Mouse (Mus musculus) heart, adult 2 months (tissue): ENCODE measurements at regions not wholly inside any gene's neighbourhood (a gene's known extent, or its start where the extent isn't known, plus 50 kb on each side); places are given as distances from the start of the nearest gene placed in this dataset.

Experiments used
- DNase-seq, 2 experiments: peaks; one replicate each; pipeline ENCODE4 v3.0.0; 2021
- H3K27ac ChIP-seq: fragments of 200-600 bp; 2 replicates; pipeline ENCODE4 v1.8.1; 2022
- H3K27me3 ChIP-seq: fragments of 200-500 bp; 2 replicates; pipeline ENCODE4 v1.6.1; 2012; ENCODE audit warnings: mild to moderate bottlenecking, low read length, inconsistent platforms, mixed read lengths; ENCODE audit not compliant: control insufficient read depth, insufficient read depth
- H3K36me3 ChIP-seq: fragments of 200-500 bp; 2 replicates; pipeline ENCODE4 v1.6.1; 2012; ENCODE audit warnings: low read length, inconsistent platforms; ENCODE audit not compliant: control insufficient read depth, insufficient read depth
- H3K4me1 ChIP-seq: fragments of 200-500 bp; 2 replicates; pipeline ENCODE4 v1.6.1; 2011; ENCODE audit warnings: low read length; ENCODE audit not compliant: control insufficient read depth, insufficient read depth
- H3K4me3 ChIP-seq: fragments of 200-600 bp; 2 replicates; pipeline ENCODE4 v1.8.1; 2022
- H3K79me2 ChIP-seq: fragments of 200-500 bp; replicated peaks from 2 replicates; pipeline ENCODE4 v1.6.1; 2012; ENCODE audit warnings: mild to moderate bottlenecking, inconsistent platforms, low read length, moderate library complexity, mixed read lengths; ENCODE audit not compliant: control insufficient read depth, insufficient read depth
- H3K9ac ChIP-seq: fragments of 200-500 bp; 2 replicates; pipeline ENCODE4 v1.6.1; 2012; ENCODE audit warnings: low read depth, mild to moderate bottlenecking, control low read depth, inconsistent platforms, low read length, mixed read lengths
- CTCF ChIP-seq: fragments of 200-600 bp; IDR thresholded peaks from 2 replicates; pipeline ENCODE4 v1.8.1; 2022; ENCODE audit warnings: antibody characterized with exemption, mild to moderate bottlenecking, moderate library complexity
- EP300 ChIP-seq: fragments of 200-500 bp; IDR thresholded peaks from 2 replicates; pipeline ENCODE4 v1.6.1; 2011; ENCODE audit warnings: low read depth, low read length, control low read depth; ENCODE audit not compliant: insufficient read depth
- POLR2A ChIP-seq: fragments of 200-500 bp; IDR thresholded peaks from 2 replicates; pipeline ENCODE4 v1.6.1; 2011; ENCODE audit warnings: mild to moderate bottlenecking, low read depth, low read length, control low read depth; ENCODE audit not compliant: insufficient read depth
- WGBS: fragments of 180-500 bp; shearing (Covaris S2); methylation state at CpG from one replicate; pipeline ENCODE4 v1.1.7; 2018; 5-methylcytosine and 5-hydroxymethylcytosine counted together
- intact Hi-C: fragments of 180-260 bp; cut with DNase I; formaldehyde crosslinking; loops from one replicate; pipeline ENCODE4 v1.15.1; 2025

- no peak for DNase-seq
- H3K4me3 ChIP-seq: no peak overlapping the region
- H3K79me2 ChIP-seq: no peaks in the 10 kb centered on the region
- H3K9ac ChIP-seq: no peak overlapping the region
- WGBS: 82% methylated on average over 13 of the region's 13 CpGs
- no peak for TF ChIP-seq POLR2A
- no peak for TF ChIP-seq EP300
- TF ChIP-seq CTCF: no peak
- no peaks in the 10 kb centered on the region for H3K36me3 ChIP-seq
- no peaks in the 10 kb centered on the region for H3K27me3 ChIP-seq
- no peak overlapping the region; the same call in 1 of the 2 replicates for H3K27ac ChIP-seq
- intact Hi-C loops: loop anchor here (5.0 to 10.0 kb wide), 2 partner anchors 547 to 639 kb away; no protein-coding TSS in a partner anchor
- H3K4me1 ChIP-seq: no peaks in the 10 kb centered on the region; the same call in 1 of the 2 replicates
Observed at GRCm38 (mm10) chr5:146678049-146678774, 93.2 kb upstream of the Gpr12 start.

GRCm38 (mm10) chr5:146677151-146677515 lies 92.1 kb upstream of the Gpr12 start:
- Histone ChIP-seq H3K4me1 (no peaks in the 10 kb centered on the region; the same call in 1 of the 2 replicates), H3K79me2 (no peaks in the 10 kb centered on the region), H3K27me3 (no peaks in the 10 kb centered on the region), H3K27ac (no peak overlapping the region), H3K36me3 (no peaks in the 10 kb centered on the region), H3K9ac (no peak overlapping the region), H3K4me3 (no peak overlapping the region)
- intact Hi-C loops: loop anchor here (5.0 to 10.0 kb wide), 2 partner anchors 548 to 640 kb away; no protein-coding TSS in a partner anchor
- no peak for TF ChIP-seq EP300
- no peak for TF ChIP-seq POLR2A
- TF ChIP-seq CTCF: no peak
- DNase-seq: no peak
- 86% methylated on average over 8 of the region's 8 CpGs for WGBS

- Histone ChIP-seq H3K9ac (no peak overlapping the region), H3K27me3 (no peaks in the 10 kb centered on the region), H3K36me3 (no peaks in the 10 kb centered on the region), H3K4me3 (no peak overlapping the region), H3K4me1 (no peaks in the 10 kb centered on the region; the same call in 1 of the 2 replicates), H3K27ac (no peak overlapping the region), H3K79me2 (no peaks in the 10 kb centered on the region)
- intact Hi-C loops: loop anchor here (5.0 to 10.0 kb wide), 2 partner anchors 548 to 641 kb away; no protein-coding TSS in a partner anchor
- WGBS: 45% methylated on average over 12 of the region's 12 CpGs
- TF ChIP-seq POLR2A (no peak), EP300 (0 out of 2 replicates have a peak, but pooled peaks have one; percentile 33), CTCF (no peak)
- peak; percentile 68 to 84 for DNase-seq
Observed at GRCm38 (mm10) chr5:146676470-146677150, 91.6 kb upstream of the Gpr12 start.

- DNase-seq: no peak
- WGBS: 88% methylated on average over 4 of the region's 4 CpGs
- H3K36me3 ChIP-seq: no peaks in the 10 kb centered on the region
- intact Hi-C loops: loop anchor here (1.0 to 10.0 kb wide), 4 partner anchors 30 to 641 kb away; no protein-coding TSS in a partner anchor
- H3K27me3 ChIP-seq: no peaks in the 10 kb centered on the region
- no peak overlapping the region for H3K4me3 ChIP-seq
- no peak overlapping the region; the same call in 1 of the 2 replicates for H3K27ac ChIP-seq
- no peak for TF ChIP-seq EP300
- no peak for TF ChIP-seq POLR2A
- no peak for TF ChIP-seq CTCF
- no peaks in the 10 kb centered on the region; the same call in 1 of the 2 replicates for H3K4me1 ChIP-seq
- H3K79me2 ChIP-seq: no peaks in the 10 kb centered on the region
- no peak overlapping the region for H3K9ac ChIP-seq
Observed at GRCm38 (mm10) chr5:146675887-146676277, 90.8 kb upstream of the Gpr12 start.

GRCm38 (mm10) chr5:146675006-146675886 lies 90.2 kb upstream of the Gpr12 start:
- peak overlapping the region; percentile 56 for H3K27ac ChIP-seq
- whole genome bisulfite sequencing: 16% methylated on average over 19 of the region's 19 CpGs
- no peaks in the 10 kb centered on the region for H3K36me3 ChIP-seq
- no peak overlapping the region for H3K4me3 ChIP-seq
- H3K27me3 ChIP-seq: no peaks in the 10 kb centered on the region
- no peaks in the 10 kb centered on the region; the same call in 1 of the 2 replicates for H3K4me1 ChIP-seq
- peak; percentile 71 to 80 for DNase-seq
- intact Hi-C loops: loop anchor here (1.0 to 10.0 kb wide), 4 partner anchors 31 to 642 kb away; no protein-coding TSS in a partner anchor
- no peaks in the 10 kb centered on the region for H3K79me2 ChIP-seq
- TF ChIP-seq CTCF (peak; percentile 74), POLR2A (no peak), EP300 (peak; percentile 88)
- H3K9ac ChIP-seq: no peak overlapping the region
